Mouse (Mus musculus) liver, embryonic 14 days (tissue): ENCODE measurements around the gene Rad21l. TPM values are rescaled to one million over a fixed set of nuclear protein-coding genes. Genes with fewer than 3 reads are reported as not detected.

Experiments
- polyA plus RNA-seq: library from polyadenylated mRNA; depleted of rRNA; stranded (reverse); fragments of >200 nt; gene quantifications from 2 replicates; pipeline ENCODE4 v1.2.3, GENCODE M21; 2012; rRNA removed

The Rad21l gene
- not detected in 2 replicates for polyA plus RNA-seq

DNA sequence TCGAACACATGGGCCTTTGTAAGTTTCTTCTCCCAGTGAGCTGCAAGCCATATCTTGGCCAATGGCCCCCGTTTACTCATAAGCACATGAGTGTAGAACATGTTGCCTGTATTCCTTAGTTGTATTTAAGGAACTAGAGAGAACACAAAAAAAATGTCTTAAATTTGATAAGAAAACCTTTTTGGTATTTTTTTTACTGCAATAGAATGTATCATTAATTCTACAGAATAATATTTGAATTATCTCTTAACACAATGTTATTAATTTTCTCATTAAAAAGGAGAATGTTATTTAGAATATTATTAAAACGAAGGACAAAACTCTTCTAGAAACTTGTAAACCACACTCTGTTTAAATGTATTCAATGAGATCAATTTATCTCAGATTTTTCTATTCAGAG is at the start of gene Rad21l:
Rad21l (minus strand) TSS at position 101 of the 400 bp plus-strand sequence.

DNA sequence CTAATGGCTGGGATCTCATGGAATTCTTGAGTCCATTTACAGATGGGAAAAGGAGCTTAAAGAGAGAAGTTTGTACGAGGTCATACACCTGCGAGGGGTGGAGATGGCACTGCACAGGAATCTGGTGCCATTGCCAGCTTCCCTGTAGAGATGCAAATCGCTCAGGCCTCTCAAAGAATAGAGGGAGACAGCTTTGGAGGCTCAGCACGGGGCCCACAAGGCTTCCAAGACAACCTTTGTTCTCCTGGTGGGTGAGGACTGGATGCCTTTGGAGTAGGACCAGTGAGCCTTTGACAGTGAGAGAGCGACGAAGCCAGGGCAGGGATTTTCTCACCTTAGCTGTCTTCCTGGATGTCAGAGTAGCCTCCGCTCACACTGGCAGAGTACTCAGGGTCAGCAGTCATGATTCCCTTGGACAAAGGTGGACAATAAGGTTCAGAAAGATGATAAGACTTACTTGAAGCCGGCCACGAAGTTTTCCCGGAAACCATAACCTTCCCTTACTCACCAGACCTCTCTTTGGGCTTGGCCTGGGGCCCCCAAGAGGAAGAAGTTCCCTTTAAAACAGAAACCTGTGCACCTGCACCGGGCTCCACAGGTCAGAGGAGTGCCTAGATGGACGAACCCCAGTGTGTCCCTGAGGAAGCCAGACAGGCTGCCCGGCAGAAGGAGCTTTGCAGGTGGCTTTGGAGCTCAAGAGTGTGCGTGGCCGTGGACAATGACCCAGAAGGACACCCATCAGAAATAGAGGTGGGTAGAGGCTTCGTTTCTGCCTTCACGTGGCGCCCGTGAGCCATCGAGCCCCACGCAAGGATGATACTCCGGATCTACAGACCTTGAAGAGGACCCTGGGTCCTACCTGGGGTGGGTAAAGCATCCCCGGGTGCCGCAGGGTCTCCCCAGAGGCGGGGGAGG is 33.2 kb upstream of the Rad21l start, which contains the start of gene Tmem74b:
Tmem74b (plus strand) TSS at position 778 of the 915 bp plus-strand sequence.

DNA sequence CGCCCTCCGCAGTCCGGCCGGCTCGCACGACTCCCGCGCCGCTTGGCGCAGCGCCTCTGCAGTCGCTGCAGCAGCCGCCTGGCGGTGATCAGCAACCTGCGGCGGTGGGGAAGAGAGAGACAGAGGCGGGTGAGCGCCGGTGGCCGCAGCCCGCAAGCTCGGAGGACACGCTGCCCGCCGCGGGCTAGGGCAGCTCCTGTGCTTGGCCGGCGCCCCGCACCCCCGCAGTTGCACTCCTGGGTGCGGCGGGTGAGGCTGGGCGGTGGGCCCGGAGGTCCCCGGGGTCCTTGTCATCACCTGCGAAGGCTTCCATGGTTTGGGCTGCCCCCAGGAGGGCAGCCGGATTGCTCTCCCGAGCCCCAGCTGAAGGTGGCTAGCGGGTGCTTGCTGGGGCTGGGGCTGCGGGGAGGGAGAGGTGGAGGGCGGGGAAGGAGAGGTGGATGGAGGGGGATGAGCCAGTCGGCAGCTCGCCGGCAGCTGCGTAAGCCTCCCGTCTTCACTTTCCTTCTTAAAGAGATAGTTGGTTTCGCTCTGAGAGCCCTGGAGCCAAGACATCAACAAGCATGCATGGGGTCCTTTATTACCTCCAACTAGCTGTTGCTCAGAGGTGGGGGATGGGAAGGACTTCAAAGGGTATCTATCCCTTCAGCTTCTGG is 36.0 kb downstream of the Rad21l start, which contains the start of gene Snph:
Snph (minus strand) TSS at position 435 of the 656 bp plus-strand sequence.

Other genes starting within 250 kb of the Rad21l start
- gene 4921509C19Rik, start 192.4 kb downstream of the Rad21l start, polyA plus RNA-seq: not detected in 2 replicates
- 57.2 and 58.6 TPM in 2 replicates for gene Nsfl1c, start 174.4 kb downstream of the Rad21l start, polyA plus RNA-seq
- 34.0 and 42.8 TPM in 2 replicates for gene Fkbp1a, start 126.0 kb downstream of the Rad21l start, polyA plus RNA-seq
- gene Sdcbp2, start 95.9 kb downstream of the Rad21l start, polyA plus RNA-seq: 0.24 and 0.25 TPM in 2 replicates
- 0.01 and 0.03 TPM in 2 replicates for gene Snph, start 35.9 kb downstream of the Rad21l start, polyA plus RNA-seq
- not detected in 2 replicates for gene Tmem74b, start 33.5 kb upstream of the Rad21l start, polyA plus RNA-seq
- gene Psmf1, start 75.7 kb upstream of the Rad21l start, polyA plus RNA-seq: 19.1 and 25.4 TPM in 2 replicates
- gene Rspo4, start 174.4 kb upstream of the Rad21l start, polyA plus RNA-seq: 0.01 TPM in 1 of 2 replicates, not detected in the other
- 0.01 and 0.02 TPM in 2 replicates for gene Angpt4, start 242.7 kb upstream of the Rad21l start, polyA plus RNA-seq